Mouse (Mus musculus) T-helper 1 cell (primary cell): ENCODE measurements at regions not wholly inside any gene's neighbourhood (a gene's known extent, or its start where the extent isn't known, plus 50 kb on each side); places are given as distances from the start of the nearest gene placed in this dataset.

Experiments used
- in situ Hi-C: fragments of 300-600 bp; cut with MboI, MseI; formaldehyde crosslinking; loops from one replicate; pipeline ENCODE4 v1.15.1; 2025; ENCODE audit warnings: high pct_unique_total_duplicates

- in situ Hi-C loops, result no loop called here
Measured at GRCm38 (mm10) chr15:27258984-27259853, 207.3 kb upstream of the Ank start.

DNA sequence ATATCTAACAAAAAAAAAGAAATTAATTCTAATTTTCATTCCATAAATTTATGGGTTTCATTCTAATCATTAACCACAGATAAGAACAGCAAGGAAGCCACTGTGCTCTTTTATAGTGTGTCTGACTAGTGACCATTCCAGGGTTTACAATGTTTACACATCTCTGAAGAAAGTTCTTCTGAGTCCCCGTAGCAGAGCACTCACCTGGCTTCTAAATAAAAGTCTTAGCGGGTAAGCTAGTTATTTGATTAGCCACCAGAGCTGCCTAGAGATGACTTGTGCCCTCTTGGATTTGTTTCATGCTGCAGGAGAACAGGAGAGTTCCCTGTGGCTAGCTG, 206.7 kb upstream of the Ank start:
- in situ Hi-C loops, result no loop called here

DNA sequence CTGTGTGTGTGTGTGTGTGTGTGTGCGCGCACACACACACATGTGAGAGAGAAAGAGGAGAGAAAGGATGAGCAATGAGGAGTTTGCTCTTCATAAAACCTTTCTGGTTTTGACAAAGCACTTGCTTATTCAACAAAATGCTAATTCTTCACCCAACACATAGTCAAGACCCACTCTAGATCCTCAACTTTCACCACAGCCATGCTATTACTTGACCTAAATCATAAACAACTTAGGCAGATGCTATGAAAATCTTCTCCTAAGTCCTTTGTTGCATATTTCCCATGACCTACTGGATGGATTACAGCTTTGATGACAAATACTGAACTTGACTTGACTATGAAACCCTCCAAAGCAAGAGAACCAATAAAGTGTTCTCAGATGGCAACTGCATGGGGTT, 196.3 kb upstream of the Ank start:
- in situ Hi-C loops, result no loop called here

DNA sequence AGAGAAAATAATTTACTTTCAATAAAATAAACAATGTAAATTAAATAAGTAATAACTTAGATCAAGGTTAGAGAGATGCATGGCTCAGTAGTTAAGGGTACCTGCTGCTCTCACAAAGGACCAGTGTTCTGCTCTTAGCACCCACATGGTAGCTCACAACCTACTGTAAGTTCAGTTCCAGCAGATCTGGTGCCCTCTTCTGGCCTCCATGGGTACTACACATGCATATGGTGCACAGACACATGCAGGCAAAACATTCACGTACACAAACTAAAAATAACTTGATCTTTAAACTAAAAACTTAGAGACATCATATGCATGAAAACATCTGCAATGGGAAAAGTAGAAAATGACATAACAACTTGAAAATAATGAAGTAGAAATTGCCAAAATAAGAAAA, 184.2 kb upstream of the Ank start:
- in situ Hi-C loops, result no loop called here

DNA sequence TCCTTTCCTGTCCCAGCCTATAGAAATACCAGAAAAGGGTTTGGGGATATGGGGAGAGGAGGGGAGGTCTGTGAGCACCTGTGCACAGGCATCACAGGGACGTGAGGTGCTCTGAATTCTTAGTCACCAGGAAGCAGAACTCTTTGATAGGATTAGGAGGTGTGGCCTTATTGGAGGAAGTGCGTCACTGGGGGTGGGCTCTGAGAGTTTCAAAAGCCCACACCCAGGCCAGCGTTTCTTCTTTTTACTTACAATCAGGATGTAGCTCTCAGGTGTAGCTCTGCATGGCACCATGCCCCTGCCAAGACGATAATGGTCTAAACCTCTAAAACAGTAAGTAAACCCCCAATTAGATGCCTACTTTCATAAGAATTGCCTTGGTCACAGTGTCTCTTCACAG, 162.6 kb upstream of the Ank start:
- in situ Hi-C loops, result loop anchor here (25.0 kb wide), 1 partner anchor 408 kb away; no protein-coding TSS in a partner anchor

DNA sequence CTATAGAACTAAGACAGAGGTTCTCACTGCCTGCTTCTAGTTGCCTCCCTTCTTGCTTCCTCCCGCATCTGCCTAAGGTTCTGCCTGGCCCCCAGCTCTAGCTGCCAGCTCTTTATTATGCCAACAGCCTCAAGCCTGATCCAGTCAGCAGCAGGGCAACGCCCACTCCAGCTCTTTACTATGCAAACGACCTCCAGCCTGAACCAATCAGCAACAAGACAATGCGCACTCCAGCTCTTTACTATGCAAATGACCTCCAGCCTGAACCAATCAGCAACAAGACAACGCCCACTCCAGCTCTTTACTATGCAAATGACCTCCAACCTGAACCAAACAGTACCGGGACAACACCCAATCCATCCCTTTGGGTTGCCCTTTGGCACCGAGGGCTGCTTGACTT, 162.2 kb upstream of the Ank start:
- in situ Hi-C loops, result loop anchor here (25.0 kb wide), 1 partner anchor 408 kb away; no protein-coding TSS in a partner anchor

GRCm38 (mm10) chr15:27305035-27305434, 161.4 kb upstream of the Ank start:
- in situ Hi-C loops, result loop anchor here (25.0 kb wide), 1 partner anchor 407 kb away; no protein-coding TSS in a partner anchor

GRCm38 (mm10) chr15:27308639-27309038, 157.8 kb upstream of the Ank start:
- in situ Hi-C loops, result loop anchor here (25.0 kb wide), 1 partner anchor 404 kb away; no protein-coding TSS in a partner anchor

DNA sequence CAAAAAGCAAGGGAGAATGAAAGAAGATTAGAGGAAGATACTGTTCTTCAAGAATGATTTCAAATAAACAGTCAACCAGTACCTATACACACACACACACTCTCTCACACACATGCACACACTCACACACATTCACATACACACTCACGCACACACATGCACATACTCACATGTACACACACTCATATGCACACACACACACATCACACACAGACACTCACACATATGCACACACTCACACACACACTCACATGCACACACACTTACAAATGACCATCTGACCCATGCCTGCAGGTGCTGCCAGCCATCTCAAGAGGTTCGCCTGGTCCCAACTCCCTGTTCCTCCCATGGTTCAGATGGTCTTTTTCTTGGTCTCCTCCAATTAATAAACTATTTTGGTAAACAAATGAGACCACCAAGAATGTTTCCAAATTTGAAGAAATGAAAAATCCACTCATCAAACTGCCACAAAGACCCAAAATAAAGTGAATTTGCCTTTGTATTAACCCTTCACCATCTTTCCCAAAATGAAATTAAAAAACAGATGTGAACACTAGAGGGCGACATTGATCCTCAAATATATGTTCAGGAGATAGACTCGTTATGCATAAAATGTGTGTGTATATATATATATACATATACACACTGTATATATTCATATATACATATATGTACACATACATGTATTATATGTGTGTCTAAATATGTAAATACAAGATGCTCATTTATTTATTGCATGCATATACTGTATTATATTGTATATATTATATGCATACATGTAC, 150.3 kb upstream of the Ank start:
- in situ Hi-C loops, result loop anchor here (10.0 to 25.0 kb wide), 2 partner anchors 269 to 396 kb away; no protein-coding TSS in a partner anchor

DNA sequence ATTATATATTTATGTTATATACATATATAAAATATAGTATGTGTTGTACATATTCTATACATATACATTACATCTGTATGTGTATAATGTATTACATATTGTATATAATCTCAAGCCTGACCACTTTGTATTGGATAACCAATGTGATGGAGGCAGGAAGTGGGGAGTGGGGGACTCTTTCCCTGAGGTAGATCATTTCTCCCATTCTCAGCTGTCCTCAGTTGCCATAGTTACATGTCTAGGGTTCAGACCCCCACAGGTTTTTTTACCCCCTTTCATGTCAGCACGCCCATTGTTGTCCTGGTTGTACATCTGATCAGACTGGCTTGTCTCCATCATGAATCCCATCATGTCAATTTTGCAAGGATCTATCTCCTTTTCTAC, 149.7 kb upstream of the Ank start:
- in situ Hi-C loops, result loop anchor here (10.0 to 25.0 kb wide), 2 partner anchors 268 to 396 kb away; no protein-coding TSS in a partner anchor

GRCm38 (mm10) chr15:27321915-27322665, 144.4 kb upstream of the Ank start:
- in situ Hi-C loops, result loop anchor here (25.0 kb wide), 1 partner anchor 390 kb away; no protein-coding TSS in a partner anchor

DNA sequence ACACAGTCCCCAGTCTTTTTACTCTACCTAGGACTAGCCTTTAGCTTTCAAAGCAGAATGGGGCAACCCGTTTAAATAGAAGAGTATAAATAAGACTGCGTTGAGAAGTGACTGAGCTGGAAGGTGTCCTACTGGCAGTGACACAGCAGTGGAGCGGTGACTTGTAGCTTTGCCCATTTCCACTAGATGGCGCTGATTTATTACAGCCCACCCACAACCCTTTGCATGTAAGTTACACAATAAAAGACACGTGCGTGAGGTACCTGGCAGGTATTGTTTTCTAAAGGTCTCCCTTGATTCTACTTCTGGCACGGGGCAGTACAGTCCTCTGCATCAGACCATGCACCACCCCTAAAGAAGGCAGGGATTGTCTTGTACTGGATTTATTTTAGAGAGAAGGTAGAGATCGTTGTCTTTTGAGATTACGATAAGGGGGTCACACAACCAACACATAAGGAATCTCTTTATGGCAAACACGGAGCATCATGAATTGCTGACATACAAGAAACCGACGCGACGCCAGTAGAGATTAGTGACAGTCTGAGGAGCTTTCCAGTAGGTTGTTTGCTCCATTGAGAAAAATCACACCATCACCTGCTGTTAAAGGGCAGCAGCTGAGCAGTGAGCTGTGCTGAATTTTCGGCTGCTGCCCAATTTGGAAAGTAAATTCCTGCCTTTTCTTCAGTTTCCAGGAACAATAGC, 140.5 kb upstream of the Ank start:
- in situ Hi-C loops, result no loop called here

DNA sequence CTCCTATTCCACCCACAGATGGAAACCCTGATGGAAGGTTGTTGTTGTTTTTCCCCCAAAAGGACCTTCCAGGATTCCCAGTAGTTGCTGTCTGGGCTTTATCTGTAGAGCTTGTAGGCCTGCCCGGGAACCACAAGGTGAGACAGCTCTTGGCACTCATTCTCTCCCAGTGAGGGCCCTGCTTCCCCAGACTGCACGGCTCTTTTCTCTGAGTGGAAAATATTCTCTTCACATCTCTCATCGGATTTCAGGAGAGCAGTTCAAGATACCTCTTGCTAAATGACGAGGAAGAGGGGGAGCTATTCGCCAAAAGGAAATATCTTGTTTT, 140.0 kb upstream of the Ank start:
- in situ Hi-C loops, result no loop called here

DNA sequence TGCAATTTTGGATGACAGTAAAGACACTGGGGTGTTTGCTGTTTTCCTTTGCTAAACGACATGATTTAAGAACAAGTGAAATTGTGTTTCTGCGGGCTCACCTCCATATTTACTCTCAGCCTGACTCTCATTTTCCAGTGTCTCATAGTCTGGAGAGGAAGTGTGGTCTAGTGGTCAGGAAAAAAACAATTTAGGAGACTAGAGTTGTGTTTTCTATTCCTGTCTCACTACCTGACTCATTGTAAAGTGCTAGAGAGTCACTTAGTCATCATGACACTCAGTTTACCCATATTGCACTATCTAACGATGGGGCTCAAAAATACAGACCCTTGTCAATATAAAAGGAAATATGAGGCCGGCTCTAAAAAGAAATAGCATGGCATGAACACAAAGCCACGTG, 138.7 kb upstream of the Ank start:
- in situ Hi-C loops, result no loop called here

- in situ Hi-C loops, result no loop called here
Measured at GRCm38 (mm10) chr15:27328441-27328840, 138.0 kb upstream of the Ank start.

DNA sequence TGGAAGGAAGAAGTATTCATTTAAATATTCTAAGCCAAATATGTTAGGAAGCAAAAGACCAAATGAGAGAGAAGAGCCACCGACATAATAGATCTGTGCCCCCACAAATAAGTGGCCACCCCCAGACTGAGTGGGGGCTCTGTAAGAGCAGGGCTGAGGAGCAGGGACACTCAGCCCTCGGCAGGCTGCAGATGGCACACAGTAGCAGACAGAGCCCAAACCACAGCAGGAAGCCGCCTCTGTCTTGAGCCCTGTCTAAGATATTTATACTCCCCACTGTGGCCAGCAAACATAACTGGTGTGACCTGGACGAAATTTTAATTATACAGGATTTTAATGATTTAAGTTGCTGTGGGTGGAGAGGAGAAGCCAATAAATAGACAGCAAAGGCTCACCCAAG, 126.4 kb upstream of the Ank start:
- in situ Hi-C loops, result no loop called here

GRCm38 (mm10) chr15:27341518-27341976, 124.9 kb upstream of the Ank start:
- in situ Hi-C loops, result no loop called here

DNA sequence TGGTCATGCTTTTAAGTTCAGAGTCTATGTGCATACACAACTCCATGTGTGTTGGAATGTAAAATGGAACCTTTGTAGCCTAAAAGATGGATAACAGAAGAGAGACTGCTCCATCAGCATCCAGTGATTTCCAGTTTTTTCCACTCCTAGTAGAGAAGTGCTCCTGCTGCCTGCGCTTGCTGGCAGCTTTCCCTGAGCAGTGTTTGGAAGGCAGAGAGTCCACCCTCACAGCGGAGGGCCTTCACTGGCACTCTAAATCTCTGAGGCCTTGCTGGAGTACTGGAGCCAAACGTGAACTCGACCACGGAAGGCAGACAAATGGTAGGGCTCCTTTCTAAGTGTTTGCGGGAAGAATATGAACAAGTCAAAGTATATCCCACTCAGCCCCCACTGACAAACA, 108.0 kb upstream of the Ank start:
- in situ Hi-C loops, result no loop called here

- in situ Hi-C loops, result no loop called here
Measured at GRCm38 (mm10) chr15:27359271-27359670, 107.2 kb upstream of the Ank start.

DNA sequence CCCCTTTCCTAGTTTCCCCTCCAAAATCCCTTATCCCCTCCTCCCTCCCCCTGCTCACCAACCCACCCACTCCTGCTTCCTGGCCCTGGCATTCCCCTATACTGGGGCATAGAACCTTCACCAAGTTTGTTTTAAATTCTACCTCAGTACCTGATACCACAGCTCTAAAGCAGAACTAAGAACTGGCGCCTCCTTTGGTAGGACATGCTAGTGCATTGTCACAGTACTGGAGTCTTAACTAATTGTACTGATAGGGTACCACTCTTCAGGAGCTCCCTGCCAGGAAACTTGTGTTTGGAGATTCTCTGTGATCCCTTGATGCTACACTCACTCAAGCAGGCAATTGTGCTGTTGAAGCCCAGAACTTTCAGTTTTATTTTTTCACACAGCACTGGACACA, 92.0 kb upstream of the Ank start:
- in situ Hi-C loops, result no loop called here

GRCm38 (mm10) chr15:27378601-27379094, 87.8 kb upstream of the Ank start:
- in situ Hi-C loops, result no loop called here
